Mouse (Mus musculus) frontal cortex, postnatal 36 days (tissue): ENCODE measurements at regions not wholly inside any gene's neighbourhood (a gene's known extent, or its start where the extent isn't known, plus 50 kb on each side); places are given as distances from the start of the nearest gene placed in this dataset.
A peak's percentile ranks its signal among the peaks of the same experiment; 100 is the strongest.

Experiments used
- DNase-seq, 2 experiments: peaks; one replicate each; pipeline ENCODE4 v3.0.0; 2022; ENCODE audit warnings: low spot score in 2 of 2

- DNase-seq: no peak
These were observed 406.8 kb upstream of the Ppp6c start for GRCm38 (mm10) chr2:39633041-39633440.

- no peak for DNase-seq
These were observed 388.0 kb upstream of the Ppp6c start for GRCm38 (mm10) chr2:39614221-39614620.

DNA sequence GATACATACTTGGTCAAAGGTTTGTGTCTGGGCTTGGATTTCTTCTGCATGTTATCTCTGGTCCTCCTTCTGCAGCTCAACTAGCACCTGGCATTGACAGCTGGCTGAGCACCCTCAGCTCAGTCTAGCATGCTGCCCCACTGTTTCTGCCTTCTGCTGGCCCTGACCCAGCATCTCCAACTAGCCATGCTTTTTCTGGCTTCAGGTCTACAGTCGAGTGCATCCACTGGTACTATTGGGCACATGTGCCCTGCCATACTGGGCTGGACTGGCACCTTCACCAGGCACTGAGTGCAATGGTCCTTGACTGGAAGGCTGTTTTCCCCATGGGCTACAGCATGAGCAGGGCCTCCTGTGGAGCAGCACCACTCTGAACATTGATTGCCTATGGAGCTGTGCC lies 386.6 kb upstream of the Ppp6c start:
- DNase-seq: no peak

DNA sequence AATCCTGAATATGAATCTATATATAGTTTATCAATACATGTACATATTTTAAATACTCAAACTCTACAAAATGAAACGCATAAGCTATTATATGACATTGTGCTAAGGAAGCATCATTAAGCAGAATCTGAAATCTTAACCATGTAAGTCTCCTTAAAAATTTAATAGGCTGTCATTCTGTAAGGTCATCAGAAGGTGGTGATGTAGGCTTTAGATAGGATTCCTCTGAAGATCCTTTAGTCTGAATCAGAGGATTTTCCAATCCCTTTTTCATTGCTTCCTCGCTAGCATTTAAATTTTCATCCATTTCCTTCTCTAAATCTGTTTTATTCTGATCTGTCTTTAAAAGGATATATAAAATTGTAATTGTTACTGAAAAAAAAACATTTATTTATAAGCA lies 386.0 kb upstream of the Ppp6c start:
- no peak for DNase-seq

GRCm38 (mm10) chr2:39602256-39602655 lies 376.0 kb upstream of the Ppp6c start:
- DNase-seq: no peak

- no peak for DNase-seq
These were observed 331.9 kb upstream of the Ppp6c start for GRCm38 (mm10) chr2:39558193-39558592.

GRCm38 (mm10) chr2:39507984-39508383 lies 281.7 kb upstream of the Ppp6c start:
- DNase-seq: no peak

GRCm38 (mm10) chr2:39483208-39483912 lies 257.1 kb upstream of the Ppp6c start:
- DNase-seq: no peak

DNA sequence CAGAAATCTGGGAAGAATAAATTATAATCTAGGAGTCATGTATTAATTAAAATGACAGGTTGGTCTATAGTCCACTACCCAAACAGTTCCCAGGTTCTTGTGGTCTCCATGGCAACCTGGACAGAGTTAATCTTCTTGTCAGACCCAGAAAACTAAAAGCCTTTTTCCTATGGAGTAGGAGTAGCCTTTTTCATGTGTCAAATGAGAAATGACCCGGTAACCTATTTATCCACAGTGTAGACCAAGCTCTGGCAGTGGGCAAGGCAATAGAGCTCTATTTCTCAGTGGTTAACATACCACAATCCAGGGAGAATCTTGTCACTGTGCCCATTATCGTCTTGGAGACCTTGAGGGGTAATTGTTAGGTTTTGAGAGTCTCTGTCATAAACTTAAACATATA lies 256.4 kb upstream of the Ppp6c start:
- no peak for DNase-seq

- DNase-seq: no peak
These were observed 254.0 kb upstream of the Ppp6c start for GRCm38 (mm10) chr2:39480236-39480635.

DNA sequence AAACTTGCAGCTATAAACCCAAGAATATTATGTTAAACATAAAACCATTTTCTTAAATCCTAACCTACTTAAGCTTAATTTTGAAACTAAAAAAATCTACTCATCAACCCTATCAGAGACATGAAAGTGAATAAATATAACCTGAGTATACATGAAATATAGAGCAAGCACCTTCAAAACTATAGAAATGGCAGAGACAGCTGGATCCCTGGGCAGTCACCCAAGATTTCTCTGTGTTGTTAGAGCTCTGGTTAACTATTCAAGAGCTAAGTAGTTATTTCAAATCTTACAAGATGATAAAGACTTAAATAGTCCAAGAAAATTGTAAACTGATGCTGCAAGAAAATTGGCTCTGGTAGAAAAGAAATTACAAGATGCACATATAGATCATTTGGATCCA lies 246.7 kb upstream of the Ppp6c start:
- peak in 1 of 2 experiments; percentile 13 for DNase-seq
